Mouse (Mus musculus): Measurements from ENCODE around the gene Ccr10.
"Not testable (repeated sequence)": the region's sequence is repeated elsewhere in the genome, so short reads cannot be mapped to it uniquely, and the experiment has no call there.

Ccr10 gene

GRCm38 (mm10) chr11:101124494-101124893 lies 50.7 kb downstream of the Ccr10 start:
- DNase-seq (ENCODE audit: low read depth), result not testable (repeated sequence)

All from naive thymus-derived CD4-positive, alpha-beta T cell, adult 2 months (primary cell).